Mouse (Mus musculus) cerebellum, adult 9-10 months (tissue): ENCODE measurements around the gene Ccdc113.

ENCODE experiments used
- DNase-seq: peaks from one replicate; pipeline ENCODE4 v3.0.0; 2022

Gene Ccdc113

GRCm38 (mm10) chr8:95607210-95607609 is 73.3 kb downstream of the Ccdc113 start:
- DNase-seq = peak; percentile 7
